Mouse (Mus musculus): ENCODE measurements around the gene Lmx1a.

Gene Lmx1a

DNA sequence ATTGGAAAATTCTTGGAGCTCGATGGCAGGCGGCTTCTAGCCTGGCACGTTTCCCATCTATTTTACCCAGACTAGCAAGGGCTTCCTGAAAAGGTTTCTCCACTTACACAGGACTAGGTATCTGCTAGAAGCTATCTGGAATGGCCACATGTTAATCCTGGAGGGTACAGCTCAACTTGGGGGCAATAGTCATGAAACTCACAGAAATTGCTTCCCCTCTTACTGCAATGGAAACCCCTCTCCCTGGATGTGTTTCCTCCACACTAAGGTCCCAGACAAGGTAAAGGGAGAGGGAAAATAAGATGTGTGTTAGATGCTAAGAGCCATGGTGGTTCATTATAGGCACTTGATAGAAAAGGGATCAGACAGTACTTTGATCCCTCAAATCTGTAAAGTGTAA, 5.7 kb downstream of the Lmx1a start:
- DNase-seq, result no peak

DNA sequence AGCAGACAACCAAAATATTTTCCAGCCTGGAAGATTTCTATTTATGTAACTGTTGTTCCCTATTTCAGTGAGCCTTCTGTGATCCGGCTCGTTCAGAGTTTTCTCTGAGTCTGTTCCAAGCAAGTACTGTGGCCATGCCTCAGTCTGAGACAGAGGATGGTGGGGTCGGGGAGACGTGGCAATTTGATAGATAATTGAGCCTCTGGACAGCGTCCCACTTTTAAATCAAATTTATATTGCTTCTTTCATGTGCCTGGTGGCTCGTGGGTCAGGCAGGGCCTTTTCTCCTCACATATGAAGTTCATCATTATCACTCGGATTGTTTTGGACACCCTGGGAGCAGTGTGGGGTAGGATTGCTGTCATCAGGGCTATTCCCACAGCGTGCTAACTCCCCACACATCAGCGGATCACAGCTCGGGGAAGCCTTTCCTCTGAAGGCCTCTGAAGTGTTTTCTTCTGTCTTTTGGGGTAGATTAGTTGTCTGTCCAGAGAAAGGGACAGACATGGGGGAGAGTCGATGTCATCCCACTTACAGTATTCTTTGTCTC, 6.9 kb downstream of the Lmx1a start:
- no peak for DNase-seq

DNA sequence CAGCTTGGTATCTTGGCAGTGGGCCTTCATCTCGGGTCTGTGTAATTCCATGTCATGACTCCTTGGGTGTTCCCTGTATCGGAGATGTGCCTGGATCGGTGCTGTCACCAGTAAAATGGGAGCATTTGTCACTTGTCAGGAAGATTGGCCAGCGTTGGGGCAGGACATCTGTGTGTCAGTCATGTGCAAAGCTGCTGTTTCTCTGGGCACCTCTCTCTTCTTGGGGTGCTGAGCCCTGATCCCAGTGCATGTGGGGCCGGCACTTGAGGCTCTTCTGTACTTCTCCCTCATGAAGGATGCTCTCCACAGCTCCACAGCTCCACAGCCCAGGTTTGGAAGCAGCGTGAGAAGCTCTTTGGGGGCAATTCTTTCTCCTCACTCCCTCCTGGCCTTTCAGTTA, 10.7 kb downstream of the Lmx1a start:
- no peak for DNase-seq

DNA sequence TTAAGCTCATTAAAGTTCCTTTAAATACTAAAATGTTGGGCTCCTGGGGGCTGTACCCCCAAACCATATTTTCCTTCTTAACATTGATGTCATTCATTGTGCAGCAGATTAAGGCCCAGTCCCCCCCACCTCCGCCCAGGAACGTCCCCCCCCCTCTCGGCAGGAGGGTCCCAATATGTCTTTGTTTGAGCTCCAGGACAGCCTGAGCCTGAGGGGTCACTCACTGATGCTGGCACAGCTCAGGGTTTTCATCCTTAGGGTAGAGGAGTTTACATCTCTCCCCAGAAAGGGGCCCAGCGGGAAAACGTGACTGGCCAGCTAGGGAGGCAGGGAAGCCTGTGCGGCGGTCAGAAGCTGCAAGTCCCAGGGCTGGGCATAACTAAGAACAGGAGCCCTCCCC, 11.2 kb downstream of the Lmx1a start:
- DNase-seq, result no peak

DNA sequence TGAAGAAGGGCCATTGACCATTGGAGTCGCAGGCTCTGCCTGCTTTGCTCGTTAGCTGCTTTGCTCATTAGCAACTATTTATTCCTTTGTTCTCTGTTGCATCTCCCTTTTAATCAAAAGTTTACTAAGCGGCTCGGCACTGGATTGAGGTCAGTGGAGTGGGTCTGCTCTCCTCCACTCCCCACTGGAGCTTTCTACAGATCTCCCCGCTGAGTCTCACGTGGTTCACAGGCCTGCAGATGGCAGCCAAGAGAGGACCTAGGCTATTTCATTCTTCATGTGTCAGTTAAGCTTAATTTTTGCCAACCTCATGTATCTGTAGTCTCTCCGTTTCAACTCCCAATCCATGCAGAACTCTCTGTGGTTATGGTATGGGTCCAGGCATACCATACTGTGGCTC, 16.5 kb downstream of the Lmx1a start:
- no peak for DNase-seq

DNA sequence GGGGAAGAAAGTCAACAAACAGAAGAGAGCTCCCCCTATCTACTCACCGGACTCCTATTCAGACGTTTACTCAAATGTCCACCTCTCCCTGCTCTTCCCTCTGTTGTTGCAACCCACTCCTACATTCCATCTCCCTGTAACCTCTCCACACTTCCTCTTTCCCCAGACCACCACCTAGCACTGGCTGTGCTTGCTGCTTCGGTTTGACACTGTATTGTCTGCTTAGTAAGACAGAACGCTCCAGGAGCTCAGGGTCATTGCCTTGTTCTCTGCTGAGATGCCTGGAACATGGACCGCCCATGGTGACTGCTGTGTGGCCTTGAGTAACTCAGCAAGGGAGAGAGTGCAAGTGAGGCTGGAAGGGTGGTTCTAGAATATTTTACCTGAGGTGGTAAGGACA, 19.7 kb downstream of the Lmx1a start:
- no peak for DNase-seq

DNA sequence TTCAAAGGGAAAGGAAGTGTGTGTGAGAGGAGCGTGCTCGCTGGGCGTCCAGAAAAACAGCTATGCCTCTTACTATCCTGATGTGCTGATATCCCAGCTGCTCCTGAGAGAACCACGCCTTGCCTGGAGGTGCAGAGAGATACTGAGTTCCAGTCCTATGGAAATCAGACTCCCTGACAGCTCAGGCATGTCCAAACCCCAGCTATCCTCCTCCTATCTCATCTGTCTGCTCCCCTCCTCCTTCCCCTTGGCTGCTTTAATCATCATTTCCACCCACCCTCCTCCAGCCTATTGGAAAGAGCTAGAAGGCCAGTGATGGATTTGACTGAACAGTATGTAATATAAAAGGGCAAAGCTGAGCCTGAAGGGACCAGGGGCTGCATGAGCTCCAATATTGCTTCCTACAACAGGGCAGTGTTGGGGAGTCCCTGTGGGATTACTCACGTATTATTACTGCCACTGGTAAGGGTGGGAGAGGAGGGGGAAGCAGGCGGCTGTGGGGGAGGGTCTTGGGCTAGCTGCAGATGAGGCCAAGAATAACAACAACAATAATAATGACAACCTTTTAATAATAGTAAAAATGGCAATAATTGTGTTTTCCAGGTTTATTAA, 26.8 kb downstream of the Lmx1a start:
- no peak for DNase-seq

DNA sequence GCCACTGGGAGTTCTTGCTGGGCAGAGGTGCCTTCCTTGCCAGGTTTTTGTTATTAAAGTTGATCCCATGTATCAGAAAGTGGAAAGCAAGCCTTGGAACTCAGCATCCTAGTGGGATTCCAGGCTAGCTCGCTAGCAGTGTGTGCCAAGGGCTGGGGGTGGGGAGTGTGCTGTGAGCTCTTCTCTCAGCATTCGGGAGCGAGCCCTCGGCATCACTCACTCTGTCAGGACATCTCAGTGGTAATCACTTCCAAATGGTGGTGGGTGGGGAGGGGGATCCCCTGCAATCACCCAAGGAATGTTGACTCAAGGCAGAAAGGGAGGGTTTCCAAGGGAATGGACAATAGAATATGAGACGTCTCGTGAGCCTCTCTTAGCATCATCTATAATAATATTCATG, 45.4 kb downstream of the Lmx1a start:
- no peak for DNase-seq

DNA sequence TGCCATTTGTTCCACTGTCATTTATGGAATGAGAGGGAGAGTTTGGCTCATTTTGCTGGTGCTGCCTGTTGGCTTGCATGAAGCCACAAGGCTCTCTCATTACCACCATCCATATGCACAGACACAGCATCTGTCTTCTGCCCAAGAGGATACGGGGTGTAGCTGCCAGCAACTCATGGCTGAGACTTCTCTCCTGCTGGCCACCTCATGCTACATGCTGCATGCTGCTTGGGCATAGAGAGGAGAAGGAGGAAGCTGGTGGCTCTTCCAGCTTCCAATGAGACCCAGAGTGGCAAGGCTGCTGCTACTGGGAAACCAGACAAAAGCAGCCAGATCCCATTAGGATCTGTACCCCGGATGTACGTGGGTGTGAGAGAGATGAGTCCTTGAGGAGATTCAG, 47.8 kb downstream of the Lmx1a start:
- no peak for DNase-seq

DNA sequence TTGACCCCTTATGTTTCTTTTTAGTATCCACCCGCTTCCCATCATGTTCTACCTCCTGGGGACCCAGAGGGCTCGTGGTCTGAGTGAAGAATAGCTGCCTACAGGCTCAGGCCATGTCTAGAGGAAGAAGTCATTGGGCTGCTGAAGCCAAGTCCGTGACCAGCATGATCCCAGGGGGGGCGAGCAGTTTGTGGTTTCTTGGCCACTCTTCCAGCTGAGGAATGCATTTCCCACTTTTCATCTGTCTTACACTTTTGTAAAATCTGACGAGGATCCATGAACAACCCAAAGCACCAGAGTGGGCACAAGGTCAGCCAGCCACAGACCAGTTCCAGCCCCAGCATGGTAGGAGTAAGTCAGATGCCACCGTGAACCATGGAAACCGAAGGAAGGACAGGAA, 50.2 kb downstream of the Lmx1a start:
- DNase-seq, result no peak

DNA sequence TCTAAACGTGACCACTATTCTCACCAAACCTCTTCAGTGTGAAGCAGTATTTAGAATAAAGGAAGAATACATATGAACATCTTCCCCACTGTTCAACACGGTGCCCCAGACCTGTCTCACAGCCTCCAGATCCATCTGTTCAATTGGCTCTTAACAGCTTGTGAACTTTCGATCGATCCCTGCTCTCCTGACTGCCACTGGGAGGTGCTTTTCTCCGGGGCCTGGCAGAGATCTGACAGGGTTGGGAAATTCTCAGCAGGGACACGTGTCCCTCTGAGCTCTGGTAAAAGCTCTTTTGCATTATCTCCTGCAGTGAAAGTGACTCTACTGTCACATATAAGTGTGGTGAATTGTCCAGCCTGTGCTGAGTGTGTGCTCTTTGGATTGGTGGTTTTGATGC, 57.6 kb downstream of the Lmx1a start:
- DNase-seq, result no peak

DNA sequence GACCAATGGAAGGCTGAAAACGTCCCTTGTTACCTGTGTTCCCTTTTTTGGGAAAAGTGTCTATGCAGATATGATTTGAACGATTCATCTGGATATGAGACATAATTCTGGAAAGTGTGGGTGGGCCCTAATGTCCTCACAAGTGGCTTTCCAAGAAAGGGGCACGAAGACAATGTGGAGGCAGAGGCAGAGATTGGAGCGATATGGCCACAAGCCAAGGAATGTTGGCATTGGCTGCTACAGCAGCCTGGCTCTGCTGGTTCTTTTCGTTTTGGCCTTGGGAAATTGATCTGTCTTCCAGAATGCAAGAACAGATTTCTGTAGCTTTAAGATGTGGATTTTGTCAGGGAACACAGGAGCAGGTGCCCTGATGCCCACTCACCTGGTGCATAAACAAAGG, 63.6 kb downstream of the Lmx1a start:
- DNase-seq, result no peak

DNA sequence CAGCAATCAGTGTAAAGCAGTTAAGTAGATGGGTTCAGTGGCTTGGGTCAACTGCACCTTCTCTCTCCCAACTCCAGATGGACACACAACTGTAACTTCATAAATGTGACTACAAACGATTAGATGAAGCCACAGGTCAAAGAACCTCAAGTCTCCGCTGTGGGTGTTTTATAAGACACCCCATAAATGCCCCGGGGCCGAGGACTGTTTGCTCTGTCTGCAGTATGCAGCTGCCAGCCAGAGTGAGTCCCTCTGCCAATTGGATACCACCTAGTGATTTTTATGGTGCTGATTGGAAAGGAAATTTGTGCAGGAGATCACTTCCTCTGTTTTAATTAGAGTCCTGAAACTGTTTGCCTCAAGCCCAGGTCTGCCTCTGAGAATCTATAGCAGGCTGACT, 65.0 kb downstream of the Lmx1a start:
- no peak for DNase-seq

DNA sequence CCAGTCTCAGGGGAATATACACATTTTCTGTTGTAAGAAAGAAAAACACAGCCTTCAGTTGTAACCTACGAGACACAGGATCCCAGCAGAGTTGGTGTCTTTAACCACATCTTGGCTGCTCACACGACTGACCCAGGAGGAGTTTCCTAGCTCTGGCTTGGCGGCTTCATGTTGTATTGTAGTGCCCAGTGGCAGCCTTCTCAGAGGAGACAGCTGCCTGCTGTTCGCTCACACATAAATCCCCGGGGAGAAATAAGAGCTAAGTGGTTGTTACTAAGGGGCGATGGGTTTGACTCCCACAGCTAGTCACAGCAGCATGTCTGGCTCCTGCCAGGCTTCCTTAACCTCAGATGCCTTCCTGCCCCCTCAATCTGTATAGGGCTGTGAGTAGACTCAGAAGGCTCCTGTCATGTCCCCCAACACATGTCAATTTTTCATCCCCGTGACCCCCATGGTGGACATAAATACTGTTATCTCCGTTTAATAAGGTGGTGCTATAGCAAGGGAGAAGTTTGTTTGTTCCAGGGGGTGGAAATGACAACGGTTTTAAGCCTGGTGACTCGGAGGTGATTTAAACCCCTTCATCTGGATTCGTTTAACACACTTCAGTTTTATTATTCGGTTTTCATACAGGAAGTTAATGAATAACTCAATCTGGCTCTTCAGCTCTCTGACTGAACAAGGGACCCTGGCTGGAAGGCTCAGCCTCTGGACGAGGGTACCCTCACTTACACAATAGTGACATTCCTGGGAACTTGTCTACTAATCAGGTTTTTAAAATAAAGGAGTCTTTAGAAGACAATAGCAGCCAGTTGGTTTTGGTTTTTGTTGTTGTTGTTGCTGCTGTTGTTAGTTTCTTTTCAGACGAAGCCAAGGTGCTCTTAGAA, 65.8 kb downstream of the Lmx1a start:
- DNase-seq, result no peak

DNA sequence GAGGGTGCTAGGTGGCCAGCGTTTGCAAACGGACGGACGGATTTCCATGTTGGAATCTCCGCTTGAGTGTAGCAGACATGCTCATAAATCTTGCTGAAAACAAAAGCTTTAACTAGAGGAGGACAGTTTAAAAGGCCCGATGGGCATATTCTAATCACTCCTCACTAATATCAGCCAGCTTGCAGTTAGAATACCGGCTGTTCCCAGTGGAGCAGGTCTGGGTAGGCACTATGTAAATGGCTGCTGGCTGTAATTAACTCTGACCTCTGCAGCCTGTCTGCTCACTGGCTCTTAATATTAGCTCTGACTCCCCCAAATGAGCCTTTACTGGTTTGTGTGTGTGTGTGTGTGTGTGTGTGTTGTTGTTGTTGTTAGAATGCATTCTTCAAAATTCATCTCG, 69.2 kb downstream of the Lmx1a start:
- no peak for DNase-seq

DNA sequence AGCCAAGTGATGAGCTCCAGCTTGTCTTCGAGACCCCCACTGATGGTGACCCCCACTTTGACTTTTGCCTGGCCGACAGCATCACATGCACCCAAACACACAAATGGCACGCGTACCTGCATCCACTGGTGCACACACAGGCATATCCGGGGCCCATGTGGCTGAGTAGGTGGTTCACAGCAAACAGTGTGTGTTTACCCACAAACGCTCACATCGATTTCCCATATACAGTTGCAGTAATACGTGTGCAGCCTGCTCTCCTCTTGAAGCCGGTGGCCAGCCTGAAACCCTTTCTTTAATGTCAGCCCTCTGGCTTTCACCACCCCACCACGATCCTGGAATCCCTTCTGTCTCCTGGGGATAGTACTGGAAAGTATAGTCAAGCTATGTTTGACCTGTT, 71.3 kb downstream of the Lmx1a start:
- no peak for DNase-seq

DNA sequence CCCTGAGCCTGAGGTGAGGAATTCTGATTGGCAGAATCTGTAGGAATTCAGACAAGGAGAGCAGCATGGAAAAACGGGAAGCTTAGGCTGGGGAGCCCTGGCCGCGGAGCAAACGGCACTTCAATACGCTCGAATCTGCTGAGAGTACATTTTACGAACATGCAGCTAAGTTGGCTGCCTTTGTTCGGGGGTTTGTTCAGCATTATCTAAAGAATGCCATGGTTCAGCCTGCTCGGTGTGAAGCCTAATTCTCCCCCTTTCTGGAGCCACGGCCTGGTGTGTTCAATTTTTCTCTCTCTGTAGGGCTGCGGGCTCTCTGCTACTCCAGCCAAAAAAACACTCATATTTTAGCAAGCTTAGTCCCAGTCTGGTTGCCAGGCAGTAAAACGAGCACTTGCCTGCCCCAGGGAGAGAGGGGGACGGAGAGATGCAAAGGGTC, 72.8 kb downstream of the Lmx1a start:
- DNase-seq, result no peak

DNA sequence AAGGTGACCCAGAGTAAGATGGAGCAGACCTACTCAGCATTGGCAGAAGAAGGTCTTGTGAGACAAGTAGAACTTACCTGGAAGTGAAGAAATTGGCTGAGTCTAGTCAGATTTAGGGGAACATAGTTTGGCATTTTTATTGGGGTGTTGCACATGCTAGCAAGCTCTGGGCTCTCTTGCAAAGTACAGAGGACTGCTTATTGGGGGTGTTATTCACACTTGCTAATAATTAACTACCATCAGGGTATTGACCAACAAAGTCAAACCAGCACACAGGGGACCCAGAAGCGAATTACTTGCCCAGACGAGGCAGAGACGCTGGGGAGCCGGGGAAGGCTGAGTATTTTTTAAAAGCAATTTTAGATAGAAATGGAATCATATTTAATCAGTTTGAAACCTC, 77.6 kb downstream of the Lmx1a start:
- DNase-seq, result no peak

DNA sequence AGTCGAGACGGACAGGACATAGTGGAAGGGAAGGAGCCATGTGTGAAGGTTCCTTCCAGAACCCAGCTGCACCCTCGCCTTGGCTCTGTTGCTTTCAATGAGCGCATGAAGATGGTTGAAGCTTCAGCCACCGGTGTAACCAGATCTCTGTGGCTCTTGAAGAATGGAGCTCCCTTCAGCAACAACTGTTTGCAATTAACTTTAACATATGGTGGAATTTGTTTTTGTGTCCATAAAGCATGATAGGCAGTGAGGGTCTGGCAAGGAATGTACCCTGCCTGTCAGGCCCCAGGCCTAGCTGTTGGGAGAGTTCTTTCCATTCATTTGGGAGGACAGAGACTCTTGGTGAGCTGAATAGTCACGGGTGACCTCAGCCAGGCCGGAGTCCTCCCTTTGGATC, 81.4 kb downstream of the Lmx1a start:
- DNase-seq, result no peak

DNA sequence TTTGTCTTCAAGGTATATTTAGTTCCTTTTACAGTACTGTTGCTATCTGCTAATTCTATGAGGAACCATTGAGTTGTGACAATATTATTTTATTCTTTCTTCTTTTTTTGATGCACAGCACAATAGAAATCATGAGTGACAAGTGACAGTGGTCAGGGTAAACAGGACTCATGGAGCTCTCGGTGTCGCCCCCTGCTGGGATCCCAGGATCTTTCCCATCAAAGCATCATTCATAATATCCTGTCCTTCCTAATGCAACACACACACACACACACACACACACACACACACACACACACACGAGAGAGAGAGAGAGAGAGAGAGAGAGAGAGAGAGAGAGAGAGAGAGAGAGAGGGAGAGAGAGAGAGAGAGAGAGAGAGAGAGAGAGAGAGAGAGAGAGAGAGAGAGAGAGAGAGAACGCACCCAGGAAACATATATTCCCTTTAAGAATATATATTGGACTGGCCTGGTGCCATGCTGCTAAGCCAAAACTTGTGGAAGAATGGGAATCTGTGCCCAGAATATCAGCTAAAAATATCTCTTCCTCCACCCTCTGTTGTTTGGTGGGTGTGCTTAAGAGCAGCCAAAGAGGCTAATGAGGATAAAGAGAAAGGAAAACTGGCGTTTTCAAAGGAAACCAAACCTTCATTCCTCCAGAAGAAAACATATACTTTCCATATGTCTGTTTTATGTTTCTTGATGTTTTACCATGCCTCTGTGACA, 90.9 kb downstream of the Lmx1a start:
- DNase-seq, result no peak

DNA sequence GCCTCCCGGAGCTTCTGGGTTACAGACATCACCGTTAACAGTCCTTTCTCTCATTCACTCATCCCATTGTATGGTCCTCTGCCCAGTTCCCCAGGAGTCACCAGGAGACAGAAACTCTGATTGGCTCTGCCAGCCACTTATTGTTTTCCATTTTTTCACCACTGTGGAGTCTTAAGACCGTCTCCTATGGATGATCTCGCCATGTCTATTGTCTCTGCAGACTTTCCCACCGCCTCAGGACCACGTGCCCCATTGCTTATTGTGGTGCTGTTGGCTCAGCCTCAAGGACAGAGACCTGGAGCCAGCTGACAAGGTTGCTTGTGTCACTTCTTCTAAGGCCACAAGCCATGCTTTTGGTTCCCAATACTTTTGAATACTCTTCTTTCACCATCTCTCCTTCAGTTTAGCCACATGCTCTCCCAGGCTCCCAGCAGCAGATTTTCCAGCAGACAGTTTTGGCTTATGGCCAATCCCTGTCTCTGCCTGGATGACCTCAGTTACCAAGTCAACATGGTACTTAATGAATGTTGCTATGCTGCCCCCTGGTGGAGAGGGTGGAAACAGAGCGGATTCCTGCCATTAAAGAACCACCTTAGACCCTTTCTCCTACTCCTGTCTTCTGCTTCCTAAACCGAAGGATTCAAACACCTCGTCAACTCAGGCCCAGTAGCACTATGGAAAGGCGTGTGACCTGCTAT, 92.9 kb downstream of the Lmx1a start:
- peak in 1 of 2 experiments; percentile 18 for DNase-seq

DNA sequence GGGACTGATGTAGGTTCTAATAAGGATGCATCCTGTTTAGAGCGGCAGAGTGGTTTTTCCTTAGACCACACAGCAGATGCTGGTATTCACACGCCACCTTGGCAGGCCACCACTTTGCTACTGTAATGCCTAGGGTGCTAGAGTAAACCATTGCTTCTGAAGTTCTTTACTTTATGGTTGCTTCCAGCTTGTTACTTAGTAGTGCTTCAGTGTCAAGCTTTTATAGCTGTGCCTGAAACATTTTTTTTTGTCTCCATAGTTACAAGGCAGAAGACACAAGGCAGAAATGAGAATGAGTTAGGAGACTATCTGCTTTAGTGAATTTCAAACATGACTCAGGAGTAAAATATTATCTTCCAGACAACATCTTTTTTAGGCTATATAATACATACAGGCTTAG, 95.0 kb downstream of the Lmx1a start:
- no peak for DNase-seq

Measured in spleen, adult 18-20 months (tissue).